Mouse (Mus musculus) small intestine, adult 2 months (tissue): ENCODE measurements around the gene Gm12117. TPM values are rescaled to one million over a fixed set of nuclear protein-coding genes. Genes with fewer than 3 reads are reported as not detected.

Experiments
- H3K27ac ChIP-seq: fragments of 200-500 bp; 2 replicates; pipeline ENCODE4 v1.5.1; 2012; ENCODE audit warnings: low read depth, low read length, control low read depth, inconsistent platforms; ENCODE audit not compliant: insufficient read depth
- H3K27me3 ChIP-seq: fragments of 200-500 bp; 2 replicates; pipeline ENCODE4 v1.6.1; 2012; ENCODE audit warnings: mild to moderate bottlenecking, moderate library complexity, low read length, inconsistent platforms; ENCODE audit not compliant: control insufficient read depth, insufficient read depth
- H3K36me3 ChIP-seq: fragments of 200-500 bp; 2 replicates; pipeline ENCODE4 v1.6.1; 2012; ENCODE audit warnings: mild to moderate bottlenecking, low read length, control low read depth, inconsistent platforms; ENCODE audit not compliant: control insufficient read depth, insufficient read depth
- H3K4me1 ChIP-seq: fragments of 200-500 bp; 2 replicates; pipeline ENCODE4 v1.6.1; 2012; ENCODE audit warnings: low read length, inconsistent platforms, mixed read lengths; ENCODE audit not compliant: control insufficient read depth, insufficient read depth, insufficient read length
- H3K4me3 ChIP-seq: fragments of 200-500 bp; 2 replicates; pipeline ENCODE4 v1.5.1; 2012; ENCODE audit warnings: low read depth, mild to moderate bottlenecking, control low read depth, inconsistent platforms, low read length, moderate library complexity
- CTCF ChIP-seq: fragments of 200-500 bp; IDR thresholded peaks from 2 replicates; pipeline ENCODE4 v1.5.1; 2012; ENCODE audit warnings: low read depth, mild to moderate bottlenecking, control low read depth, inconsistent platforms, low read length, moderate library complexity, mixed read lengths; ENCODE audit not compliant: insufficient replicate concordance, insufficient read length; ENCODE audit errors: extremely low read depth
- POLR2A ChIP-seq: fragments of 200-500 bp; IDR thresholded peaks from 2 replicates; pipeline ENCODE4 v1.6.1; 2012; ENCODE audit warnings: low read depth, mild to moderate bottlenecking, control low read depth, inconsistent platforms, low read length, moderate library complexity
- WGBS: fragments of 180-500 bp; shearing (Covaris S2); methylation state at CpG from one replicate; pipeline ENCODE4 v1.1.7; 2018; 5-methylcytosine and 5-hydroxymethylcytosine counted together
- polyA plus RNA-seq: library from polyadenylated mRNA; depleted of rRNA; stranded (reverse); fragments of >200 nt; gene quantifications from 2 replicates; pipeline ENCODE4 v1.2.3, GENCODE M21; 2012; rRNA removed

The Gm12117 gene
- 0.10 TPM in 1 of 2 replicates, not detected in the other for polyA plus RNA-seq

- Histone ChIP-seq H3K27ac (no peak within 1 kb of the TSS), H3K4me3 (no peak within 1 kb of the TSS), H3K4me1 (no peaks in the 10 kb centered on the region), H3K36me3 (no peaks in the 10 kb centered on the region), H3K27me3 (no peaks in the 10 kb centered on the region)
- WGBS: 98% methylated on average over 3 of the region's 3 CpGs
- no peak for TF ChIP-seq POLR2A
These were observed at the start of gene Gm12117 for GRCm38 (mm10) chr11:33276637-33277036. Gm12117 (minus strand) TSS chr11:33276737.

- no peak overlapping the region for H3K27ac ChIP-seq
- H3K4me1 ChIP-seq: no peaks in the 10 kb centered on the region
- H3K36me3 ChIP-seq: no peaks in the 10 kb centered on the region
- TF ChIP-seq CTCF (no peak), POLR2A (no peak)
- WGBS: 78% methylated on average over 7 of the region's 7 CpGs
- H3K4me3 ChIP-seq: no peak overlapping the region
- no peaks in the 10 kb centered on the region for H3K27me3 ChIP-seq
These were observed 42.6 kb upstream of the Gm12117 start for GRCm38 (mm10) chr11:33319006-33319611.

DNA sequence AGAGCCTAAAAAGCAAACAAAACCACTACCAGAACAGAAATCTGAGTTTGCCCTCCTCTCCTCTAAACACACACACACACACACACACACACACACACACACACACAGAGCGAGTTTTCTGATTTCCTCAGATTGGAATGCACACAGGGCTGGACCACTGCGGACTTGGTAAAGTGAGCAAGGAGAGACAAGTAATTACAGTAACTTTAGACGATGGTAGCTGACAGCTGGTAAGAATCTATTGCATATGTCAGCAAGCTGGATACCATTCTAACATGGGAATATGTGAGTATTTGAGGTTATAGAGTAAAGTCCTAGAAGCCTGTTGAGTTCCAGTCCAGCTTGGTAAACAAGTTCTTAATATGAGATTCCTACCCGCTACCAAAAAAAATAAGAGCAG is 33.0 kb upstream of the Gm12117 start:
- TF ChIP-seq CTCF (no peak), POLR2A (no peak)
- 41% methylated on average over 4 of the region's 4 CpGs for WGBS
- H3K27me3 ChIP-seq: no peaks in the 10 kb centered on the region
- H3K36me3 ChIP-seq: no peaks in the 10 kb centered on the region
- no peak overlapping the region for H3K27ac ChIP-seq
- no peaks in the 10 kb centered on the region for H3K4me1 ChIP-seq
- no peak overlapping the region for H3K4me3 ChIP-seq

DNA sequence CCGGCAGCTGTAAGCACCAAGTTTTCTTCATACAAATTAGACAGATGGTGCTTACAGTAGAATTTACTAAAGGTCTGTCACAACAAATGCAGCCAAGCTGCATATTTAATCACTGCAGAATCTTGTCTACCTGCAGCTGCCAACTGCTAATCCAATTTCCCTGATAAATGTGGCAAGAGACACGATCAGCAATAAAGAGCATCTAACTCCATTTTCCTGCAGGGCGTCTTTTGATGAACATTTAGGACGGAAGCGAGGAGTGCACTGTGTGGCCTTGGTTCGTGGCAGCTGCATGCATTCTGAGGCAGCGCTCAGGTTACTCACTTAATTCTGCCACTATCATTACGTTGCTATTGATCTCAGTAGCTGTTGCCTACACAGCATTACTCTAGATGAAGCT is 24.3 kb upstream of the Gm12117 start:
- H3K27me3 ChIP-seq: no peaks in the 10 kb centered on the region
- no peak overlapping the region for H3K27ac ChIP-seq
- H3K4me3 ChIP-seq: no peak overlapping the region
- H3K4me1 ChIP-seq: no peaks in the 10 kb centered on the region
- H3K36me3 ChIP-seq: no peaks in the 10 kb centered on the region
- no peak for TF ChIP-seq CTCF
- 74% methylated on average over 8 of the region's 8 CpGs for WGBS

DNA sequence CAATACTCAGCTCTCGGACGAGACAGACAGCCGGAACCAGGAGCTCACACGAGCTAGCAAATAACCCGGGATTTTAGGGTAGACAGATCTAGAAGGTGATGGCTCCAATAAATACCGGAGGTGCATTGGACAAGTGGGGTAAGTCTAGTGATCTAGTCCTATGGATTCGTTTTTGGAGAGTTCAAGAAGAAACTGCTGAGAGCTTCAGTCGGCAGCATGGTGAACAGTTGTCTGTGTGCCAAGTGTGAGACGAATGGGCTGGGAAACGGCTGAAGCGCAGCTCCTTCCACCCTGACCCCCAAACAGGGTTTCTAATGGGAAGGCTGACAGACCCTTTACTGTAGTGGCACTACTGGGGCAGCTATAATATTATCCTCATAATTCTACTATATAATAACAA is 22.8 kb upstream of the Gm12117 start:
- no peaks in the 10 kb centered on the region for H3K36me3 ChIP-seq
- no peak overlapping the region for H3K4me3 ChIP-seq
- no peak overlapping the region for H3K27ac ChIP-seq
- H3K27me3 ChIP-seq: no peaks in the 10 kb centered on the region
- TF ChIP-seq POLR2A (no peak), CTCF (no peak)
- 79% methylated on average over 11 of the region's 11 CpGs for WGBS
- no peaks in the 10 kb centered on the region for H3K4me1 ChIP-seq

- Histone ChIP-seq H3K4me3 (no peak overlapping the region), H3K27me3 (no peaks in the 10 kb centered on the region), H3K36me3 (no peaks in the 10 kb centered on the region), H3K4me1 (no peaks in the 10 kb centered on the region), H3K27ac (no peak overlapping the region)
- TF ChIP-seq POLR2A (no peak), CTCF (no peak)
- WGBS: 62% methylated on average over 8 of the region's 8 CpGs
These were observed 20.6 kb upstream of the Gm12117 start for GRCm38 (mm10) chr11:33297121-33297520.

DNA sequence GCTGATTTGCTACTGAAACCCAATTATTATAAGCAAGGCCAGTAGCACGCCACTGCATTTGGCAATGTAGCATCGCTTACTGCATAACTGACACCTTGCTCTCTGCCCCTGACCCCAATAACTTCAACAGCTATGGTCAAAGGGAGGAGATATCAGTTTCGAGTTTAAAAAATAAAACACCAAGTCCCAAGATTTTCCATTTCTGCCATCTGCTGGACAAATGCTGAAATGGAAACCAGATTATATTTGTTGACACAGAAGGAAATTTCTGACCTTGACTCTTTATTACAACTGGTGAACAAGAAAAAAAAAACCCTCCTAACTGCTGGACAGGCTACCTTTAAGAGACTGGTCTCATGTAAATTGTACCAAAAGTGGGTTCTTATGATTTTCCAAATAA is 18.9 kb upstream of the Gm12117 start:
- Histone ChIP-seq H3K4me1 (no peaks in the 10 kb centered on the region), H3K27me3 (no peaks in the 10 kb centered on the region), H3K4me3 (no peak overlapping the region), H3K27ac (no peak overlapping the region), H3K36me3 (no peaks in the 10 kb centered on the region)
- TF ChIP-seq POLR2A (no peak), CTCF (no peak)
- WGBS: 38% methylated on average over 3 of the region's 3 CpGs

DNA sequence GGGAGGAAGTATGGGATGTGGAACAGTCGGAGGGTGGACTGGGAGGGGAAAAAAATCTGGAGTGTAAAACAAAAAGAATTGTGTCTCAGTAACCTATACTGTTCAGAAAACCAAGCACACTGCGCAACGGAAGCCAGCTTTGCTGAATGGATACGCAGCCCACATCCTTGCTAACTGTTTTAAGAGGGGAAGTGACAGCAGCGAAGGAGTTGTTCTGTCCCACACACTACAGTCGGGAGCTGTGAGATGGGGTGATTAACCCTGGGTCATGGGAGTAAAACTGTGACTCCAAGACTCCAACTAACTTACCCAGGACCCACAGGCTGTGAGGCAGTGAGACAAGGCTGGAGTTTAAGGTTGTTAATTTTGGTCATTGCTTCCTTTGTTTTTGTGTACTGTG is 17.5 kb upstream of the Gm12117 start:
- TF ChIP-seq CTCF (no peak), POLR2A (no peak)
- 68% methylated on average over 6 of the region's 6 CpGs for WGBS
- H3K27me3 ChIP-seq: no peaks in the 10 kb centered on the region

More for the DNA sequence above, 17.5 kb upstream of the Gm12117 start:
- no peaks in the 10 kb centered on the region for H3K4me1 ChIP-seq
- H3K36me3 ChIP-seq: no peaks in the 10 kb centered on the region
- H3K27ac ChIP-seq: no peak overlapping the region
- H3K4me3 ChIP-seq: no peak overlapping the region
